Mouse (Mus musculus): ENCODE measurements around the gene Znhit3. TPM values are rescaled to one million over a fixed set of nuclear protein-coding genes. Genes with fewer than 3 reads are reported as not detected.

Gene Znhit3
- polyA plus RNA-seq, 1 experiment from 2014 or later, result 27.9 TPM

DNA sequence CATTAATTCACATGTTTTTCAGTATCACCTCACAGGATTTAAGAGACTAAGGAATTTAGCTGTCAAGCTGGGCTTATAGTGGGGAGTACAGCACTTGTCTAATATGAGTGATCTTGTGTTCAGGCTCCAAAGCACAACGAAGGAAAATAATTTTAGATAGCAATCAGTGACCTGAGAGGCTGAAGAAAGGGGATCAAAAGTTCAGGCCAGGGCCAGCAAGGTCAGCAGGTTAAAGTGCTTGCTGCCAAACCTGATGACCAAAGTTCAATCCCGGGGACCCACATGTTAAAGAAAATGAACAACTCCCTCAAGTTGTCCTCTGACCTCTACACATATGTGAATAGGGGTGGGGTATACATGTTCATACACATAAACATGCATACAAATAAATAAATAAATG is 50.9 kb downstream of the Znhit3 start:
- Histone ChIP-seq H3K27ac (replicated peaks) (no peak overlapping the region), H3K9me3 (ENCODE audit: control insufficient read depth, low read length) (no peaks in the 10 kb centered on the region), H3K4me2 (replicated peaks; ENCODE audit: low read depth) (no peak overlapping the region), H3K9ac (ENCODE audit: low read length) (no peak overlapping the region), H3K36me3 (ENCODE audit: control insufficient read depth, insufficient read depth, low read length) (0 out of 2 replicates have a peak, but pooled peaks cover 2% of the 10 kb centered on the region), H3K4me1 (replicated peaks; ENCODE audit: control insufficient read depth, insufficient read depth) (no peaks in the 10 kb centered on the region), H3K27me3 (ENCODE audit: control insufficient read depth, insufficient read depth, low read length) (no peaks in the 10 kb centered on the region), H3K4me3 (ENCODE audit: low read depth, low read length) (no peak overlapping the region)
- TF ChIP-seq EP300 (optimal IDR thresholded peaks at IDR 0.05) (no peak), CTCF (IDR thresholded peaks at IDR 0.05; ENCODE audit: low read depth) (no peak)
- 44% methylated on average over 2 of the region's 2 CpGs for WGBS
- ATAC-seq (ENCODE audit: low FRiP score, low TSS enrichment) (no peak), DNase-seq (ENCODE audit: low spot score) (no peak)

Small RNAs within 50 kb of the gene (microRNA-seq; reads per million reads assigned to microRNA genes)
- gene Gm23564, result not detected

Other genes with a start within 250 kb of the Znhit3 start
- gene Mrm1, start 96.9 kb downstream of the Znhit3 start, polyA plus RNA-seq (2015; fragmentation: Nextera tagmentation; extraction: Ambion mirVana), result 9.0 and 10.3 TPM in 2 replicates
- gene Dhrs11, start 87.4 kb downstream of the Znhit3 start, polyA plus RNA-seq (2015; fragmentation: Nextera tagmentation; extraction: Ambion mirVana), result 10.7 and 12.3 TPM in 2 replicates
- 40.6 and 44.5 TPM in 2 replicates for gene Ggnbp2, start 45.5 kb downstream of the Znhit3 start, polyA plus RNA-seq (2015; fragmentation: Nextera tagmentation; extraction: Ambion mirVana)
- 5.7 and 7.3 TPM in 2 replicates for gene Myo19, start 36.2 kb downstream of the Znhit3 start, polyA plus RNA-seq (2015; fragmentation: Nextera tagmentation; extraction: Ambion mirVana)
- gene Pigw, start 36.1 kb downstream of the Znhit3 start, polyA plus RNA-seq (2015; fragmentation: Nextera tagmentation; extraction: Ambion mirVana), result 1.8 and 2.4 TPM in 2 replicates
- gene Car4, start 41.4 kb upstream of the Znhit3 start, polyA plus RNA-seq (2015; fragmentation: Nextera tagmentation; extraction: Ambion mirVana), result 1.3 and 1.5 TPM in 2 replicates
- gene Usp32, start 223.8 kb upstream of the Znhit3 start, polyA plus RNA-seq (2015; fragmentation: Nextera tagmentation; extraction: Ambion mirVana), result 3.0 and 3.4 TPM in 2 replicates